Mouse (Mus musculus) monocyte, adult 5-6 weeks (primary cell): ENCODE data around the gene Igsf9b. TPM values are rescaled to one million over a fixed set of nuclear protein-coding genes. Genes with fewer than 3 reads are reported as not detected.

ENCODE experiments used
- ATAC-seq: fragments of 153-309, 156-312 bp; replicated peaks from 2 replicates; pipeline ENCODE4 v1.8.0; 2017; ENCODE audit warnings: mild to moderate bottlenecking; ENCODE audit not compliant: low TSS enrichment, insufficient number of reproducible peaks, severe bottlenecking, poor library complexity, low FRiP score
- total RNA-seq: library from RNA; stranded (forward); fragments of 200-1000, 200-491, 200-594 nt; gene quantifications from 3 replicates; pipeline ENCODE4 v1.2.3, GENCODE M21; 2017

The Igsf9b gene
- total RNA-seq, 1 experiment from 2014 or later = 0.10 TPM

GRCm38 (mm10) chr9:27321267-27321666 is 22.3 kb downstream of the Igsf9b start:
- no peak for ATAC-seq

DNA sequence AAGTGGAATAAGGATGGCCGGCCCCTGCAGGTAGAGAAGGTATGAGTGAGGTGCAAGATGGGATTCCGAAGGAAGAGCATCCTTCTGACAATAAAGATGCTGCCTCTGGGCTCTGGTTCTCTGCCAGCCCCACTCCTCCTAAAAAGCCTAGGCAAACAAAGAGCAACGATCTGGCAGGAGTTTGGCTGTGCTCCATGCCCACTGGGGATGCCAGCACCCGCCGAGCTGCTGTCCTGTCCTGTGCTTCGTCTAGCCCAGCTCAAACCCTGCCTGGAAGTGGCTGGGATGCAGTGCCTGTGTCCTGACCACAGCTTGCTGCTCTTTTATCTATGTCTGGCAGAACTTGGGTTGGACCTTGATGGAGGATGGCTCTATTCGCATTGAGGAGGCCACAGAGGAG is 23.3 kb downstream of the Igsf9b start:
- ATAC-seq = no peak

DNA sequence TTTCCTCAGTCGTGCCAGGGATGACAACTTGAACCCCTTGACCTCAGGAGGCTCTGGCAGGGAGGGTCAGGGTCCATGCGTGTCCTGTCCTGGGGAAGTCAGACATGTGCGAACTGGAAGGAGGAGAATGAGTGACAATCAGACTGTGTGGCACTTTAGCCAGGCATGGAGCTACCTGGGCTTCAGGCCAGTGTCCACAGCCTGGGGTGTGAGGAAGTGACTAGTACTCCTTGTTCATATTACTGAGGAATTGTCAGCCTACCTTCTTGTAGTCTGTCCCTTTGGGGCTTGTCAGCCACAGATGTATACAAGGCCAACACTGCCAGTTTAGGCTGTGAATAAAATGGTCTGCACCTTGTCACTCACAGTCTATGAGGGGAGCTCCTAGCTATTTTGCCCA is 24.4 kb downstream of the Igsf9b start:
- ATAC-seq = no peak

- ATAC-seq = no peak
Observed at GRCm38 (mm10) chr9:27325920-27326319, 26.9 kb downstream of the Igsf9b start.

DNA sequence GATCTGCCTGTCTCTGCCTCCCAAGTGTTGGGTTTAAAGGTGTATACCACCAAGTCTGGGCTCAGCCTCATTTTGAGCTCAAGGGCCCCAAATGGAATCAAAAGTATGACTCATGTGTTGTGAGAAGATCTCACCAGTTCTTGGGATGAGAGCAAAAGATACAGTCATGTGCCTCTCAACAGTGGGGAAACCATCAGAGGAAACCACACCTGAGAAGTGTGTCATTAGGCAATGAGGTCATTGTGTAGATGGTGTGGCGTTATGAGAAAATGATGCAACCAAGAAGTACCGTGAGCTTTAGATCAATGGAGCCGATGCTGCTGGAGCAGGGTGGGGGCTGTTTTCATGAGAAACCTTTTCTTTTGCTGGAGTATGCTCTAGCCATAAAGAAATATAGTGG is 28.6 kb downstream of the Igsf9b start:
- ATAC-seq = no peak

- no peak for ATAC-seq
Observed at GRCm38 (mm10) chr9:27330374-27330773, 31.4 kb downstream of the Igsf9b start.

DNA sequence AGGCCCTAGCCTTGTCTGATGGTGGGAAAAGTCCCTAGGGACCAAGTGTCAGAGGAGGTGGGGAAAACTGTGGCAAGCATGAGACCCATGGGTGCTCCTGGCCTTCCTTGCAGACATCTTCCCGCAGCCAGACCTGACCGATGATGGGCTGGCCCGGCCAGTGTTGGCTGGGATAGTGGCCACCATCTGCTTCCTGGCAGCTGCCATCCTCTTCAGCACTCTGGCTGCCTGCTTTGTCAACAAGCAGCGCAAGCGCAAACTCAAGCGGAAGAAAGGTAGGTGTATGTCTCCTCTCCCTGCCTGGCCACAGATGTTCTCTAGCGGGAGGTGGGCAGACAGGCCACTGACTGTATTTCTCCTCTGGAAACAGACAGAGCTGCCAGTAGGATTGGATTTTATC is 32.5 kb downstream of the Igsf9b start:
- no peak for ATAC-seq

DNA sequence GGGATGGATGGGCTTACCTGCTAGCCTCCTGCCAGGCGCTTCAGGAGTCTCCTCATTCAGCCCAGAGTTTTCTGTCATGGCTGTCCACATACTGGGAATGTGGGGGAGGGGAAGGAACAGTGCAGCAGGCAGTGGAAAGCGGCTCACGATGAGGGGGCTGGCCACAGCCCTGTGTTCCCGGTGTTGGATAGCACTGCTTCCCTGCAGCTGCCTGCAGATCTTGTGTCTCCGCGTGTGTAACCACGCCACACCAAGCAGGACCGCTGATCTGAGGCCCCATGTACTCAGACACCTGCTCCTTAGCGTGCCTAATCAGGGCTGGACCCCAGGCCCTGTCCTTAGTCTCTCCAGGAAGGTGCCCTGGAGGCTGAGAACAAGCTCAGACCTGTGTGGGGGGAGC is 35.9 kb downstream of the Igsf9b start:
- no peak for ATAC-seq

DNA sequence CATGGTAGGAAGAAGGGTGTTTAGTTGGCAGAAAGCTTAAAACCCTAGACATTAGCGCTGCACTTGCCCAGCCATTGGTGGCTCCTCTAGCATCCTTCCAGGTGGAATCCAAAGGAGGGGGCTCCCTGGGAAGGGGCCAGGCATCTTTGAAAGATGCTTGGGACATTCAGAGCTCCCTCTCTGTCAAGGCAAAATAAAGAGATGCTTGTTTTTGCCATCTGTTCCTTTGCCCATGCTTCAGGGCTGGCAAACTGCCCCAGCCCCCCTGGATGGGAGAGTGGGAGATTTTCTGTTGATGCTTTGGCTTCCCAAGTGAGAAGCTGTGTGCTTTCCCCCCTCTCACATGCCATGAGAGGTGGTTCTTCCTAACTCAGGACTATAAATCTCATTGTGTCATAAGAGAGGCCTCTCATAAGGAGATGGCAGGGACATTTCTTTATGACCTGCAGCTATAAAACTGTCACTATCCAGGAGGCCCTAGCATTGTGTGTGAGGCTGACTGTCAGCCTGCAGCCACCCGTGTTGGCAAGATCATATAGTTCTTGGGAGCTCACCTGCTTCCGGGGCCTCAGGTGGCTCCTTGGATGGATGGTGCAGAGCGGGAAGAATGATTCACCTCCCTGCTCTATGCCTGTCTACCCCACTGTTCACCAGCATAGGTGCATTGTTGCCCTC is 38.1 kb downstream of the Igsf9b start:
- ATAC-seq = no peak

DNA sequence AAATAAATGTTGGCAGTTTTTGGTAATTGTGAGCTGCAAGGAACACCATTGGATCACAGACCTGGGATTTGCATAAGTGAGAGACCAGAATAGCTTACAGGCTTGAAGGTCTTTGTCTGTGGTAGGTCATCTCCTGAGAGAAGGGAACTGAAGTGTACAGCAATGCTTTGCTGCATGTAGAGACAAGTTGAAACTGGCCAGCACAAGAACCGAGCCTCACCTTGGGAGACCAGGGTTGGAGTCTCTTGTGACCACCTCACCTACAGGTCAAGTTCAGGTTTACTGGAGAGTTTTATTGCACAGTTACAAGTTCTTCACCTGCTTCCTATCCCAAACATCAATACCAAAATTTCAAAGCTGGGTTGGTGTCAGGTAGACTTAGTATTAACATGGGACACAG is 40.2 kb downstream of the Igsf9b start:
- no peak for ATAC-seq

DNA sequence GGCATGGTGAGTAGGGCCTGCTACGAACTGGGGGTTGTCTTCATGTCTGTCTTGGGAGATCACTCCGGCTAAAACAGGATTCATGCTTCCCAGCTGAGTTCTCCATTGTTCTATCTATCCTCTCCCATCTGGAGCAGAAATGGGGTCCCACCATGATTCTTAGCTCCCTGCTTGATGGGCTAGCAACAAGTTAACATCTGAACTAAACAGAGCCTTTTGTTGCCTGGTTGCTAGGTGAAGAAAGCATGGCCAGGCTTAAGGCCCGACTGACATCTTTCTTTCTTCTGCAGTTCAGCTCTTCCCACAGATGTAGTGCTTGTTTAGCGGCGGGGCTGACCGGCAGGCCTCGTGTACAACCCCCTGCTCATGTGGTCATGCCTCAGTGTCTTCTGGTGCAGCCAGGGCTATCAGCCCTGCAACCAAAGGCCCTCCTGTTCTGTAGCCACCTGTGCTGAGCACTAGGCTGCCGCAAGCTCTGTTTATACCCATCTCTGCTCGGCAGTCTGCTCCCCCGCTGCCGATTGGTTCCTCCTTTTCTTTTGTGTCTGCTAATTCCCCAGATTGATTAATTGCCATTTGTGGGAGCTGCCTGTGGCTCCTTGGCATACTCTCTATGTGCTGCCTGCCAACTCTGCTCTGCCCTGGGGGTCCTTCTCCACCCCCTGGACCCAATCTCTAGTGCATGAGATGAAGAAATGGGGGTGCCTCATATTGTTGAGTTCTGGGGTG is 47.7 kb downstream of the Igsf9b start:
- ATAC-seq = no peak

GRCm38 (mm10) chr9:27353082-27353481 is 54.1 kb downstream of the Igsf9b start:
- ATAC-seq = no peak

- no peak for ATAC-seq
Observed at GRCm38 (mm10) chr9:27357893-27358292, 58.9 kb downstream of the Igsf9b start.

GRCm38 (mm10) chr9:27367231-27367630 is 68.2 kb downstream of the Igsf9b start:
- no peak for ATAC-seq

- no peak for ATAC-seq
Observed at GRCm38 (mm10) chr9:27369108-27369507, 70.1 kb downstream of the Igsf9b start.

- no peak for ATAC-seq
Observed at GRCm38 (mm10) chr9:27375746-27376145, 76.7 kb downstream of the Igsf9b start.

- ATAC-seq = no peak
Observed at GRCm38 (mm10) chr9:27386951-27387350, 87.9 kb downstream of the Igsf9b start.

DNA sequence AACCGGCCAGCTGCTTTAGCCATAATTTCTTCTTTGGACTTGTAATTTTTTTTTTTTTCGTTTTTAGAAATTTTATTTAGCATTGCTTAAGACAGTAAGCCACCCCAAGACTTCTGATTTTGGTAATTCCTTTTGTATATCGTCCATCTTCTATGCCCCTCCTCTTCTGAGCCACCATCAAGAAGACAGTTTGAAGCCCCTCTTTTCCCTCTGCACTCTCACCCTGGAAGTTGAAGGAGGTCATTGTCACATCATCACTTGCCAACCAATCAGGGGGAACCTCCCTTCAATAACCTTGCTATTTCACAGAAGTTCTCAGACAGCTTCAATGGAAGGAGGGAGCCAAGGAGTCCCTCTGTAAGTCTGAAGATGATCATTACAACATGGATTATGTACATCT is 97.5 kb downstream of the Igsf9b start, which contains the start of gene Spata19:
Spata19 (plus strand) TSS at position 301 of the 400 bp plus-strand sequence.
- no peak for ATAC-seq

DNA sequence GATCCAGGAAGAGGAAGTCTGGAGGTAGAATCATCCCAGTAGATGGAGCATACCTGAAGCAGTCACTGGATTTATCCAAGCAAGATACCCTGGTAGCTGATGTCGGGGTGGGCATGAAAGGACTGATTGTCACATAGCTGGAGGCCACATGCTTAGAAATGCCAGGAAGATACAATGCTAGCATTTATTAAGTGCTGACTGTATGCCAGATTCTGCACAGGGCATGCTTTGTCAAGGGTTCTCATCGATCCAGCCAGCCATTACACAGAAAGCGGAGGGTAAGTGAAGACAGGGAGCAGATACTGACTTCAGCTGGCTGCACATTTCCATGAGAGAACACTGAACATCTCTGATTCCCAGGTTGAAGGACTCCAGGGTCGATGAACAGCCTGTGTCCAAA is 102.2 kb downstream of the Igsf9b start:
- no peak for ATAC-seq
